Mouse (Mus musculus): ENCODE measurements around the gene Edem1. TPM values are rescaled to one million over a fixed set of nuclear protein-coding genes. Genes with fewer than 3 reads are reported as not detected.

Gene Edem1
- polyA plus RNA-seq, 1 experiment from 2014 or later: 23.9 TPM

DNA sequence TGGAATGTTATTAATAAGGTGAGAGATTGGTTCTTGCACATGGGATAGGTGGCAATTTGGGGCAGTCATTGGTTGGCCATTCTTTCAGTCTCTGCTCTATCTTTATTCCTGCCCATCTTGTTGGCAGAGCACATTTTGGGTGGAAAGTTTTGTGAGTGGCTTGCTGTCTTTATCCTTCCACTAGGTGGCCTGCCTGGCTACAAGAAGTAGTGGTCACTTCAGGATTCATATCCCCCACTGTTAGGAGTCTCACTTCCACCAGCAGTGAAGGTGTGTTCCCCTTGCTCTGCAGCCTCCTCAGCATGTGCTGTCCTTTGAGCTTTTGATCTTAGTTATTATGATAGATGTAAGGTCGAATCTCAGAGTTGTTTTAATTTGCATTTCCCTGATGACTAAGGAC is 19.7 kb upstream of the Edem1 start:
- Histone ChIP-seq H3K4me3 (replicated peaks; ENCODE audit: low read depth, low read length) (no peak overlapping the region), H3K9me3 (replicated peaks; ENCODE audit: low read length) (no peaks in the 10 kb centered on the region), H3K9ac (ENCODE audit: low read depth, low read length) (no peak overlapping the region), H3K4me1 (replicated peaks; ENCODE audit: insufficient read depth, low read length) (peaks cover 15% of the 10 kb centered on the region; the same call in 1 of the 2 replicates), H3K36me3 (ENCODE audit: insufficient read depth, low read length) (no peaks in the 10 kb centered on the region), H3K4me2 (ENCODE audit: low read length) (no peak overlapping the region), H3K27me3 (ENCODE audit: insufficient read depth, low read length) (no peaks in the 10 kb centered on the region), H3K27ac (no peak overlapping the region)
- ATAC-seq (replicated peaks; ENCODE audit: low FRiP score, low read depth): no peak
- peak; percentile 32; the same call in 1 of the 2 replicates for TF ChIP-seq CTCF (IDR thresholded peaks at IDR 0.05; ENCODE audit: low read depth)
- DNase-seq (ENCODE audit: low spot score): no peak
- 90% methylated on average over 1 of the region's 1 CpGs for WGBS

DNA sequence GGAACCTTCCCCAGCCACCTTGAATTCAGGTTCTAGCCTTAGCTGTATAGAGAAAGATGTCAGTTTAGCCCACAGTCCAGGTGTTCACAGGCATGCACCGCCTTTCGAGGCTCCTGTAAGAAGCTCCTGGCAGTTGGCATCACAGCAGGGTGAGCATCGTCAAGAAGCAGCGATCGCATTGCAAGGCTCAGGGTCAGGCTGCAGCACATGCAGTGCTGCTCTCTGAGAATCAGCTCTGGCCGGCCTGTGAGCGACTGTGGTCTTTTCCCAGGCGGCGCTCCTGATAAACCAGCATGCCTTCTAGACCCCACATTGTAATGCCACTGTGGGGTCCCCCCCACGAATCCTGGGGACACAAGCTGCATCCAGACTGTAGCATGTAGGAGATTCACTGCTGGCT is 18.2 kb upstream of the Edem1 start:
- TF ChIP-seq CTCF (IDR thresholded peaks at IDR 0.05; ENCODE audit: low read depth): no peak
- Histone ChIP-seq H3K27me3 (ENCODE audit: insufficient read depth, low read length) (no peaks in the 10 kb centered on the region), H3K36me3 (ENCODE audit: insufficient read depth, low read length) (peaks cover 1% of the 10 kb centered on the region; the same call in 1 of the 2 replicates), H3K9me3 (replicated peaks; ENCODE audit: low read length) (no peaks in the 10 kb centered on the region), H3K4me3 (replicated peaks; ENCODE audit: low read depth, low read length) (no peak overlapping the region), H3K9ac (ENCODE audit: low read depth, low read length) (no peak overlapping the region), H3K4me2 (ENCODE audit: low read length) (no peak overlapping the region), H3K4me1 (replicated peaks; ENCODE audit: insufficient read depth, low read length) (peaks cover 8% of the 10 kb centered on the region; the same call in 1 of the 2 replicates), H3K27ac (no peak overlapping the region)
- ATAC-seq (replicated peaks; ENCODE audit: low FRiP score, low read depth) (no peak), DNase-seq (ENCODE audit: low spot score) (no peak)
- 72% methylated on average over 10 of the region's 10 CpGs for WGBS

GRCm38 (mm10) chr6:108812134-108812533 is 16.3 kb upstream of the Edem1 start:
- whole genome bisulfite sequencing: 75% methylated on average over 2 of the region's 2 CpGs
- no peaks in the 10 kb centered on the region for H3K9me3 ChIP-seq (replicated peaks; ENCODE audit: low read length)
- H3K4me1 ChIP-seq (replicated peaks; ENCODE audit: insufficient read depth, low read length): no peaks in the 10 kb centered on the region
- H3K27ac ChIP-seq: no peak overlapping the region
- no peaks in the 10 kb centered on the region for H3K27me3 ChIP-seq (ENCODE audit: insufficient read depth, low read length)
- no peak overlapping the region for H3K4me2 ChIP-seq (ENCODE audit: low read length)
- H3K36me3 ChIP-seq (ENCODE audit: insufficient read depth, low read length): peaks cover 5% of the 10 kb centered on the region; the same call in 1 of the 2 replicates
- ATAC-seq (replicated peaks; ENCODE audit: low FRiP score, low read depth) (no peak), DNase-seq (ENCODE audit: low spot score) (no peak)
- H3K9ac ChIP-seq (ENCODE audit: low read depth, low read length): no peak overlapping the region
- TF ChIP-seq CTCF (IDR thresholded peaks at IDR 0.05; ENCODE audit: low read depth): no peak
- no peak overlapping the region for H3K4me3 ChIP-seq (replicated peaks; ENCODE audit: low read depth, low read length)

GRCm38 (mm10) chr6:108817510-108817909 is 10.9 kb upstream of the Edem1 start:
- DNase-seq (ENCODE audit: low spot score) (no peak), ATAC-seq (replicated peaks; ENCODE audit: low FRiP score, low read depth) (no peak)
- TF ChIP-seq CTCF (IDR thresholded peaks at IDR 0.05; ENCODE audit: low read depth): no peak
- Histone ChIP-seq H3K9ac (ENCODE audit: low read depth, low read length) (no peak overlapping the region), H3K4me2 (ENCODE audit: low read length) (no peak overlapping the region), H3K9me3 (replicated peaks; ENCODE audit: low read length) (no peaks in the 10 kb centered on the region), H3K4me3 (replicated peaks; ENCODE audit: low read depth, low read length) (no peak overlapping the region), H3K27ac (no peak overlapping the region), H3K4me1 (replicated peaks; ENCODE audit: insufficient read depth, low read length) (no peaks in the 10 kb centered on the region), H3K27me3 (ENCODE audit: insufficient read depth, low read length) (no peaks in the 10 kb centered on the region), H3K36me3 (ENCODE audit: insufficient read depth, low read length) (peaks cover 26% of the 10 kb centered on the region)
- 85% methylated on average over 4 of the region's 4 CpGs for WGBS

- Histone ChIP-seq H3K4me3 (replicated peaks; ENCODE audit: low read depth, low read length) (no peak overlapping the region), H3K4me1 (replicated peaks; ENCODE audit: insufficient read depth, low read length) (peaks cover 5% of the 10 kb centered on the region), H3K9me3 (replicated peaks; ENCODE audit: low read length) (no peaks in the 10 kb centered on the region), H3K9ac (ENCODE audit: low read depth, low read length) (no peak overlapping the region), H3K27ac (no peak overlapping the region), H3K27me3 (ENCODE audit: insufficient read depth, low read length) (no peaks in the 10 kb centered on the region), H3K36me3 (ENCODE audit: insufficient read depth, low read length) (peaks cover 12% of the 10 kb centered on the region; the same call in 1 of the 2 replicates), H3K4me2 (ENCODE audit: low read length) (no peak overlapping the region)
- ATAC-seq (replicated peaks; ENCODE audit: low FRiP score, low read depth) (no peak), DNase-seq (ENCODE audit: low spot score) (no peak)
- 68% methylated on average over 7 of the region's 7 CpGs for WGBS
- no peak for TF ChIP-seq CTCF (IDR thresholded peaks at IDR 0.05; ENCODE audit: low read depth)
Observed at GRCm38 (mm10) chr6:108824816-108825545, 3.5 kb upstream of the Edem1 start.

DNA sequence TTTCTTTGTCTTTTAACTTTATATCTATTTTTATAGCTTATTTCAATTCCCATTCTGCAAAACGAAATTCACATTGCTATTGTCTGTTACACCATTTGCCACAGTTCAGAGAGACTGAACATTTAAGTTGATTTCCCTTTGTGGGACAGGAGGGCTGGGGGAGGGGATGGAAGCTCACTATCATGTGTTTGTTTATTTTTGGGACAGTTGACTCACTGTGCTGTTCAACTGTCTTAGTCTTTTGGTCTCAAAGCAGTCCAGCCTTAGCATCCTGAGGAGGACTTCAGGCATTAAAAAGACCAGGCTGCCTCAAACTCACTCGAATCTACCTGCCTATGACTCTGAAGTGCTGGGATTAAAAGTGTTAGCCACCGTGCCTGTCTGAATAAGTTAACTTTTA is 2.4 kb upstream of the Edem1 start:
- 67% methylated on average over 3 of the region's 3 CpGs for WGBS
- TF ChIP-seq CTCF (IDR thresholded peaks at IDR 0.05; ENCODE audit: low read depth): no peak

More for the DNA sequence above, 2.4 kb upstream of the Edem1 start:
- no peak overlapping the region for H3K4me3 ChIP-seq (replicated peaks; ENCODE audit: low read depth, low read length)
- peaks cover 7% of the 10 kb centered on the region for H3K4me1 ChIP-seq (replicated peaks; ENCODE audit: insufficient read depth, low read length)
- H3K27ac ChIP-seq: no peak overlapping the region; the same call in 1 of the 2 replicates
- H3K27me3 ChIP-seq (ENCODE audit: insufficient read depth, low read length): no peaks in the 10 kb centered on the region
- no peak overlapping the region for H3K4me2 ChIP-seq (ENCODE audit: low read length)
- ATAC-seq (replicated peaks; ENCODE audit: low FRiP score, low read depth): no peak
- H3K9ac ChIP-seq (ENCODE audit: low read depth, low read length): no peak overlapping the region
- H3K9me3 ChIP-seq (replicated peaks; ENCODE audit: low read length): no peaks in the 10 kb centered on the region
- H3K36me3 ChIP-seq (ENCODE audit: insufficient read depth, low read length): peaks cover 12% of the 10 kb centered on the region; the same call in 1 of the 2 replicates
- DNase-seq (ENCODE audit: low spot score): no peak

Data from kidney, postnatal 0 days (tissue).